Mouse (Mus musculus): ENCODE data around the gene Rpf2.

DNA sequence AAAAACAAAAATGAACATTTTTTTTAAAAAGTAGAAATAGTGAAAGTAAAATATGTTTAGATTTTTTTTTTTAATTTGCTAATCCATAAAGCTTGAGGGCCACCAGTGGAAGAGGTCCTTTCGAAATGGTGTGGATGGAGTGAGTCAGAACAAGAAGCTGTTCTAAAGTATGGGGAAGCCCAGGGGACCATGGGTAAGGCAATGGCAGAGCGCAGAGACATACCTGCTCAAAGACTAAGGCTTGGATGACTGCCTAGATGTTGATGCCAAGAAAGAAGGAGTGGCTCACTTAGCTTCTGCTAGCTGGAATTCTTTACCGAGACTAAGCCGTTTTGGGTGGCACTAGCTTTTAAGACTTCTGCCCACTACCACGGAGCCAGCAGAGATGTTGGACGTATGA lies 15.4 kb upstream of the Rpf2 start:
- TF ChIP-seq MEF2A (IDR thresholded peaks at IDR 0.05; ENCODE audit: borderline replicate concordance, low read depth, low read length) (no peak), E2F4 (IDR thresholded peaks at IDR 0.05; ENCODE audit: insufficient replicate concordance, low read depth, low read length) (no peak), NRF1 (IDR thresholded peaks at IDR 0.05; ENCODE audit: low read depth, low read length) (no peak), CTCF (conservative IDR thresholded peaks at IDR 0.05 in 1 of 2, IDR thresholded peaks at IDR 0.05 in 1 of 2; ENCODE audit: low read depth in 2 of 2, low read length in 2 of 2) (no peak), ETS1 (conservative IDR thresholded peaks at IDR 0.05; ENCODE audit: low read depth, low read length) (no peak), EP300 (IDR thresholded peaks at IDR 0.05; ENCODE audit: low read length) (no peak), POLR2A (IDR thresholded peaks at IDR 0.05; ENCODE audit: low read depth, low read length) (no peak)
